Mouse (Mus musculus): ENCODE data around the gene Zbtb21.

DNA sequence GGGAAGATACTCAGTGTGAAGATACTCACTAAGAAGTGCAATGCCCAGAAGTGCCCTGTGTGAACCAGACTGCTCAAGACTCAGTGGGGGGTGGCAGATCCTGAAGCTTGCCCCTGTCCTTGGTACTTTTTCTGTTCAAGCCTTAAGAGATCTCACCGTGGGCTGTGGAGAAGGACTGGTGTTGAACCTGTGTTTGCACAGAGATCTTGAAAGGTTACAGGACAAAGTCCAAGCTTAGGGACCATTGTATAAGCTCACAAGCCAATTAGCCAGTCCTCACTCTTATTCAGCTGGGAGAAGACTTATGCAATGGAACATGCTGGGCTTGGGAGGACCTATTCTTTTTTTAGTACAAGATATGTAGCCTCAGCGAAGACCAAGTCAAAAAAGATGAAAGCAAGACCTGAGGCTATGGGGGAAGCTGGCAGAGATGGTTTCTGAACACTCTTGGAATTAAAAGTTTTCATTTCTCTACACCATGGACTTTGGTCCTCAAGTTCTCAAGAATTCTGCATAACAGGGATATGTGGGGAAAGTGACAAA, 56.9 kb downstream of the Zbtb21 start:
- TF ChIP-seq CTCF (IDR thresholded peaks at IDR 0.05; ENCODE audit: low read depth, low read length) (no peak), POLR2A (IDR thresholded peaks at IDR 0.05; ENCODE audit: borderline replicate concordance, low read depth, low read length) (no peak)

All from bone marrow macrophage, adult 2 months (primary cell).